Mouse (Mus musculus): ENCODE data around the gene Kif26a.

DNA sequence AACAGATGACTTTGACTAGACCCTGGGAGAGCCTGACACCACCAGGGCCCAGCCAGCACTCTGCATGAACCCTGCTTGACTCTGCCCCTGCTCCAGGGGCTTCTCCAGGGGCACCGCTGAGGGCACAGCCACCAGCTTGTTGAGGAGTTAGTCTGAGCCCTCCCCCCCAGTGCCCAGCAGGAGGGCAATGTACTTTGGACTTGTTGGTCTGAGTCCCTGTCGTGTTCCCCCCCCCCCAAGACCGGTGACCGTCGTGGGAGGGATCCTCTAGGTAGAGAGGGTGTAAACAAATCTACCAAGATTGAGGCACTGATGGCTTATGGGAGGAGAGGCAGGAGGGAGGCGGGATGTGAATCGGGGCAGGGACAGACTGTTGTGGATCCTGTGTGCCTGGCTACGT, 12.2 kb downstream of the Kif26a start:
- TF ChIP-seq GATA1 (IDR thresholded peaks at IDR 0.05; ENCODE audit: borderline replicate concordance, low read length) = no peak
- TF ChIP-seq FLI1 (IDR thresholded peaks at IDR 0.05; ENCODE audit: low read length) = no peak

All from megakaryocyte, embryonic 14.5 days (primary cell).